Mouse (Mus musculus) neural tube, embryonic 13.5 days (tissue): ENCODE measurements around the gene Rcor1. TPM values are rescaled to one million over a fixed set of nuclear protein-coding genes. Genes with fewer than 3 reads are reported as not detected.

ENCODE experiments used
- ATAC-seq: fragments of 200-750 bp; cut with Nextera tagmentation; 2 replicates; pipeline ENCODE4 v1.8.0; 2017; ENCODE audit warnings: low read depth, mild to moderate bottlenecking, moderate TSS enrichment, moderate library complexity
- H3K27ac ChIP-seq: fragments of 300-500 bp; sonication (generic); replicated peaks from 2 replicates; pipeline ENCODE4 v1.5.1; 2015; ENCODE audit warnings: moderate library complexity, mild to moderate bottlenecking, inconsistent platforms
- H3K27me3 ChIP-seq: fragments of 300-500 bp; sonication (generic); 2 replicates; pipeline ENCODE4 v1.6.1; 2015; ENCODE audit warnings: mild to moderate bottlenecking, inconsistent platforms
- H3K36me3 ChIP-seq: fragments of 300-500 bp; sonication (generic); 2 replicates; pipeline ENCODE4 v1.6.1; 2015; ENCODE audit warnings: mild to moderate bottlenecking, inconsistent platforms
- H3K4me1 ChIP-seq: fragments of 300-500 bp; sonication (generic); replicated peaks from 2 replicates; pipeline ENCODE4 v1.6.1; 2015; ENCODE audit warnings: inconsistent platforms
- H3K4me2 ChIP-seq: fragments of 300-500 bp; sonication (generic); 2 replicates; pipeline ENCODE4 v1.6.1; 2015; ENCODE audit warnings: inconsistent platforms, mild to moderate bottlenecking, moderate library complexity
- H3K4me3 ChIP-seq: fragments of 300-500 bp; sonication (generic); 2 replicates; pipeline ENCODE4 v1.5.1; 2015; ENCODE audit warnings: mild to moderate bottlenecking, inconsistent platforms
- H3K9ac ChIP-seq: fragments of 300-500 bp; sonication (generic); 2 replicates; pipeline ENCODE4 v1.6.1; 2015; ENCODE audit warnings: moderate library complexity, mild to moderate bottlenecking, inconsistent platforms
- H3K9me3 ChIP-seq: fragments of 300-500 bp; sonication (generic); 2 replicates; pipeline ENCODE4 v1.6.1; 2016; ENCODE audit warnings: inconsistent platforms
- WGBS: fragments of 180-500 bp; shearing (Covaris S2); methylation state at CpG from one replicate; pipeline ENCODE4 v1.1.7; 2015; 5-methylcytosine and 5-hydroxymethylcytosine counted together
- polyA plus RNA-seq: library from polyadenylated mRNA; unstranded; fragments of >200 nt; fragmentation: Nextera tagmentation; extraction: Ambion mirVana; gene quantifications from 2 replicates; pipeline ENCODE4 v1.2.1, GENCODE M21; 2015

Gene Rcor1
- 5.8 and 6.8 TPM in 2 replicates for polyA plus RNA-seq

DNA sequence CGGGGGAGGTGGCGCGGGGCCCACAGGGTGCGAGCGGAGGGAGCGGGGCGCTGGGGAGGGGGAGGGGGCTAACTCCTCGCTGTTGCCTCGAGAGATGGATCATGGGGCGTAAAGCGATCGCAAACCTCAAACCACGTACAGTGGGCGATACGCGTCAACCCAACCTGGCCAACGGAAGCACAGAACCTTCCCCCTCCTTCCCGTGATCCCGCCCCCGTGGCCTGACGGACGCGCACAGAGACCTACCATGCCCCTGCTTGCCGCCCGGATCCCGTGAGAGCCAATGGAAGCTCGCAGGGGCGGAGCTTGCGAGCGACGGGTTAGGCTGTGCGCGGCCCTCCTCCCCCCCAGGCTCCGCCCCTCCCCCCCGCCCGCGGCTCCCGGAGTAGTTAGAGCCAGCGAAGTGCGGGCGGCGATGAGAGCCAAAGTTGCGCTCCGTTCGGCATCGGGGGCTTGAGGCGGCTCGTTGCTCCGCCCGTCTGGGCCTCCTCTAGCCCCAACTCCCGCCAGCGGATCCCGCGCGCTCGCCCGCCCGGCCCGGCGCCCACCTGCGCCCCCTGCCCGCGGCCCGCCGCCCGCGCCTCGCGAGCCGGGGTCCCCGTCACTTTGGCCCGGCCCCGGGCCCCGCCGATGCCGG is at the start of gene Rcor1:
Gene Rcor1, plus strand, starts transcription at position 376 of the 637 bp plus-strand sequence.
- peaks cover 11% of the 10 kb centered on the region; the same call in 1 of the 2 replicates for H3K36me3 ChIP-seq
- H3K4me2 ChIP-seq = peak within 1 kb of the TSS; percentile 88
- H3K4me1 ChIP-seq = peaks cover 25% of the 10 kb centered on the region
- H3K27me3 ChIP-seq = no peaks in the 10 kb centered on the region
- H3K9ac ChIP-seq = peak within 1 kb of the TSS; percentile 89
- H3K4me3 ChIP-seq = peak within 1 kb of the TSS; percentile 95
- WGBS = 1% methylated on average over 67 of the region's 76 CpGs
- ATAC-seq = peak; percentile 98
- H3K27ac ChIP-seq = peak within 1 kb of the TSS; percentile 99
- H3K9me3 ChIP-seq = no peaks in the 10 kb centered on the region

DNA sequence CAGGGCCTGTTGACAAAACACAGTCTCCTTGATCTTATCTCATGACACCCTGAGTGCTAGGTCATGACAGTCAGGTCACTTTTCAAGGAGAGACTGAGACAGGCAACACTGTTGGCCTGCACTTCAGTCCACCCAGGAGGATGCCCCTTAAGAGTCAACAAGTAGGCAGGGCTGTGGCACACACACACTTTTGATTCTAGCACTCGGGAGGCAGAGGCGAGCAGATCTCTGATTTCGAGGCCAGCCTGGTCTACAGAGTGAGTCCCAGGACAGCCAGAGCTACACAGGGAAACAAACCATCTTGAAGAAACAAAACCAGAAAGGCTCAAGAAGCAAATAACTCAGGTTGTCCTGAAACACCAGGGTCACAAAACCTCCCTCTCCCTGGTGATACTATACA is 49.7 kb upstream of the Rcor1 start:
- no peaks in the 10 kb centered on the region for H3K27me3 ChIP-seq
- H3K9ac ChIP-seq = no peak overlapping the region
- no peak overlapping the region for H3K4me3 ChIP-seq
- no peaks in the 10 kb centered on the region for H3K36me3 ChIP-seq
- H3K9me3 ChIP-seq = no peaks in the 10 kb centered on the region
- no peak for ATAC-seq
- 88% methylated on average over 3 of the region's 3 CpGs for whole genome bisulfite sequencing
- H3K4me1 ChIP-seq = peaks cover 11% of the 10 kb centered on the region; the same call in 1 of the 2 replicates
- H3K4me2 ChIP-seq = no peak overlapping the region
- no peak overlapping the region for H3K27ac ChIP-seq

DNA sequence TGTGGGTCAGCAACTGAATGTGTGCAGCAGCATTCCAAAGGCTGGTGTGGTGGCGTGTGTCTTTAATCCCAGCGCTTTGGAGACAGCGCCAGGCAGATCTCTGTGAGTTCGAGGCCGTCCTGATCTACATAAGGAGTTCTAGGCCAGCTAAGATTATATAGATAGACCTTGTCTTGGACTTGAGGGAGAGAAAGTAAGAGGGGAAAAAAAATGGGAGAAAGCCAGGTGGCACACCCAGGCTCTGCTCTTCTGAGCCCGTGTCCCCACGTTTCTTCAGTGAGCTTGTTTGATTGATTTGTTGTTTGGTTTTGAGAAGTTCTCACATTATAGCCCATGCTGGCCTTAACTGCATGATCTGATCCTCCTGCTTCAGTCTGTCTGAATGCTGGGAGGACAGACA is 48.7 kb upstream of the Rcor1 start:
- no peak overlapping the region for H3K4me3 ChIP-seq
- H3K27ac ChIP-seq = no peak overlapping the region
- H3K9me3 ChIP-seq = no peaks in the 10 kb centered on the region
- no peak overlapping the region for H3K9ac ChIP-seq
- H3K4me2 ChIP-seq = no peak overlapping the region
- peaks cover 11% of the 10 kb centered on the region; the same call in 1 of the 2 replicates for H3K4me1 ChIP-seq
- no peak for ATAC-seq
- H3K36me3 ChIP-seq = no peaks in the 10 kb centered on the region
- no peaks in the 10 kb centered on the region for H3K27me3 ChIP-seq
- 96% methylated on average over 7 of the region's 7 CpGs for WGBS

DNA sequence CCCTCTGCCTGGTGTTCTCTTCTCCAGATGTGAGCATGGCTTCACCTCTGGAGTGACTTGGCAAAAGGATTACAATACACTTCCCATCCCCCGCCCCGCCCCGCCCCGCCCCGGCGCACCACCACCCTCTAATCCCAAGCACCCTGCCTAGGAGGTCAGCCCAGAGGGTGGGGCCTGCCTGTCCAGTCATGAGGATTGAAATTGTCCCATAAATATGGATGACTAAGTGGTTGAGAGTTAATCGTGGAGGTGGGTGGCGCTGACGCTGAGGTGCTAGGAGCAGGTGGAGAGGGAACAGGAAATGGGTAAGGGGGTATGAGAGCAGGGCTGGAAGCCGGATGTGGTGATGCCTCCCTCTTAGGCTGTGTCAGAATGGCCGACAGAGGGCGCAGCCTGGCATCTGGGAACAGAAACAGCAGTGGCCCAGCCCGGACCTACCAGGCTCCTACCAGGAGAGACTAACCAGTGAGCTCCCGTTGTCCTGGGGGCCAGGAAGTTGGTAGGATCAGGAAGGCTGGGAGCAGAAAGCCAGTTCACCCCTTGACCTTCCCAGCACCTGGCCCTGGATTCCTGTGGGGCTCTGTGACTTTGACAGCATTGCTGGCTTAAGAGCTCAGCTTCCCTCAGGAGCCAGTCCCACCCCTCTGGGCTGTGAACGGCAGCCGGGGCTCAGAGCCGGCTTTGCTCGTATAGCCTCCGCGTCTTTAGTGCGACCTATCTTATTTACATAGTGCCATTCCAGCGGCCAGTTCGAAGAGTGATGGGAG is 47.6 kb upstream of the Rcor1 start:
- WGBS = 2% methylated on average over 23 of the region's 23 CpGs
- peak overlapping the region; percentile 61 for H3K4me2 ChIP-seq
- ATAC-seq = peak; percentile 92

DNA sequence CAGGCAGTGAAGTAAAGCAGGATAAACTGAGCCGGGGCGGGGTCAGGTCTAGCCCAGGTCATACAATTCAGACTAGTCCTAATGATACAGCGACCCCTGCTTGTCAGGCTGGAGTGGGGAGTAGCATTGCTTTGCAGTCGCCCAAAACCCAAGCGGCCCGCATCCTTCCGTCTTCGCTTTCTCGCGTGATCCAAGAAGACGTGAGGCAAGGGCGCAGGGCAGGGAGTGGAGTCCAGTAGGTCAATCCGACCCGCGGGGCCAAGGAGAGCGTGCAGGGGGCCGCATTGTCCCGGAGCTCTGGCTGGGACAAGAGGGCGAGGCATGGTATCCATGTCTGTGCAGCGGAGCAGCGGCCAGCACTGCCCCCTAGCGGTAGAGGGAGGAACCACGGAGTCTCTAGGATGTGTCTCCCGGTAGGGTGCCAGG is 47.0 kb upstream of the Rcor1 start:
- WGBS = under 1% methylated on average over 24 of the region's 24 CpGs
- Histone ChIP-seq H3K27me3 (no peaks in the 10 kb centered on the region), H3K27ac (peak overlapping the region; percentile 61), H3K4me1 (peaks cover 11% of the 10 kb centered on the region; the same call in 1 of the 2 replicates), H3K4me3 (peak overlapping the region; percentile 47), H3K4me2 (peak overlapping the region; percentile 61), H3K9ac (peak overlapping the region; percentile 69), H3K36me3 (no peaks in the 10 kb centered on the region), H3K9me3 (no peaks in the 10 kb centered on the region)
- peak; percentile 91 for ATAC-seq

More for the DNA sequence above, 47.6 kb upstream of the Rcor1 start:
- peak overlapping the region; percentile 47 for H3K4me3 ChIP-seq
- H3K27me3 ChIP-seq = no peaks in the 10 kb centered on the region
- peak overlapping the region; percentile 61 for H3K27ac ChIP-seq
- H3K4me1 ChIP-seq = peaks cover 11% of the 10 kb centered on the region; the same call in 1 of the 2 replicates
- H3K9ac ChIP-seq = peak overlapping the region; percentile 69
- no peaks in the 10 kb centered on the region for H3K36me3 ChIP-seq
- H3K9me3 ChIP-seq = no peaks in the 10 kb centered on the region

DNA sequence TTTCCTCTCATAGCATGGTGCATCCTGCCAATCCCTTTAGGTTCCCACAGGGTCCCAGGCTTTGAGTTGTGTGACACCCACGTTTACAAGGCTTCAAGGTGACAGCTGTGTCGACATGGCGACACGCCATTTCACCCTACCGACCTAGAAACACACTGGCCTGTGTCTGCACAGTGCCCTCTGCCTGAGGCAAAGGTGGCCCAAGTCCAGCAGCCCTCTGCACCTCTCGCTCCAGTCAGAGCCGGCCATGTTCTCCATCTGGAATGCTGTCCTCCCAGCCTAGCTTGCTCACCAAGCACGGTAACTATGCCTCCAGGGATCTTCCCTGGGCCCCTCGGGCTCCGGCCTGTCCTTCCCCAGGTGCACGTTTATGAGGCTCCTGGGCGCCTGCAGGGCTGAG is 46.4 kb upstream of the Rcor1 start:
- no peaks in the 10 kb centered on the region for H3K36me3 ChIP-seq
- no peaks in the 10 kb centered on the region for H3K27me3 ChIP-seq
- peak overlapping the region; percentile 47; the same call in 1 of the 2 replicates for H3K4me3 ChIP-seq
- no peak; the same call in 1 of the 2 replicates for ATAC-seq
- 81% methylated on average over 12 of the region's 12 CpGs for WGBS
- peak overlapping the region; percentile 61; the same call in 1 of the 2 replicates for H3K4me2 ChIP-seq
- peaks cover under 1% of the 10 kb centered on the region; the same call in 1 of the 2 replicates for H3K9me3 ChIP-seq
- no peak overlapping the region for H3K27ac ChIP-seq
- peaks cover 11% of the 10 kb centered on the region; the same call in 1 of the 2 replicates for H3K4me1 ChIP-seq
- no peak overlapping the region; the same call in 1 of the 2 replicates for H3K9ac ChIP-seq

DNA sequence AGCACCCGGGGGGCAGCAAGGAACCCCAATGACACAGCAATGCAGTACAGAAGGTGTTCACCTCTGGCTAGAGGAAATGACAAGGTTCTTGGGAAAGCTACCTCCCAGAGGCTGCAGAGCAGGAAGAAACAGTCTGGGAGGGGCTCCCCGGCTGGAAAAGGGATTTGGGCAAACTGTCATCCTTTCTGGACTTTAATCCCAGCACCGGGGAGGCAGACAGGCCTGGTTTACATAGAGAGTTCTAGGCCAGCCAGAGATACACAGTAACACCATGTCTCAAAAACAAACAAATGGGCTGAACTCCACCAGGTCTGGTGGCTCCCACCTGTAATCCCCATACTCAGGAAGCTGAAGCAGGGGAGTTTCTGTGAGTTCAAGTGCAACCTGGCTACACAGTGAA is 45.9 kb upstream of the Rcor1 start:
- WGBS = 91% methylated on average over 3 of the region's 3 CpGs
- peaks cover 11% of the 10 kb centered on the region; the same call in 1 of the 2 replicates for H3K4me1 ChIP-seq
- H3K27me3 ChIP-seq = no peaks in the 10 kb centered on the region
- no peaks in the 10 kb centered on the region for H3K36me3 ChIP-seq
- no peak overlapping the region for H3K27ac ChIP-seq
- no peak overlapping the region for H3K4me3 ChIP-seq
- no peak overlapping the region for H3K9ac ChIP-seq
- ATAC-seq = no peak
- H3K4me2 ChIP-seq = no peak overlapping the region
- peaks cover 5% of the 10 kb centered on the region; the same call in 1 of the 2 replicates for H3K9me3 ChIP-seq

DNA sequence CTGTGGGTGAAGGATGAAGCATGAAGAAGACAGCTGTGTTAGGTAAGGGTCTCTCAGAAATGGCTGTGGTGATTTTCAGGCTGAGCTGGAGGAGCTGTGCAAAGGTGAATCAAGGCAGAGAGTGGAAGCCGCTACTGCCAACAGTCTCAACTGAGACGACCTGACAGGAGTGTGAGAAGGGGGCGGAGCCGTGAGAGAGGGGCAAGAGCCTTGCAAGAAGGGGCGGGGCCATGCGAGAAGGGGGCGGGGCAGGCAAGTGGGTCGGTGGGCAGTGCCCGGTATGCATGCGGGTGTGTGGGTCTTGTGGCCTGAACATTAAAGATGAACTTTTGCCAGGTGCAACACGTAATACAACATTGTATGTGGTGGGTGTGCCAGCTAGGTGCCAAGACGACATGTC is 44.5 kb upstream of the Rcor1 start:
- WGBS = 31% methylated on average over 12 of the region's 12 CpGs
- Histone ChIP-seq H3K4me2 (no peak overlapping the region), H3K9ac (no peak overlapping the region), H3K36me3 (no peaks in the 10 kb centered on the region), H3K27me3 (no peaks in the 10 kb centered on the region), H3K27ac (no peak overlapping the region), H3K9me3 (peaks cover 5% of the 10 kb centered on the region; the same call in 1 of the 2 replicates), H3K4me1 (peaks cover 11% of the 10 kb centered on the region; the same call in 1 of the 2 replicates), H3K4me3 (no peak overlapping the region)
- no peak for ATAC-seq

DNA sequence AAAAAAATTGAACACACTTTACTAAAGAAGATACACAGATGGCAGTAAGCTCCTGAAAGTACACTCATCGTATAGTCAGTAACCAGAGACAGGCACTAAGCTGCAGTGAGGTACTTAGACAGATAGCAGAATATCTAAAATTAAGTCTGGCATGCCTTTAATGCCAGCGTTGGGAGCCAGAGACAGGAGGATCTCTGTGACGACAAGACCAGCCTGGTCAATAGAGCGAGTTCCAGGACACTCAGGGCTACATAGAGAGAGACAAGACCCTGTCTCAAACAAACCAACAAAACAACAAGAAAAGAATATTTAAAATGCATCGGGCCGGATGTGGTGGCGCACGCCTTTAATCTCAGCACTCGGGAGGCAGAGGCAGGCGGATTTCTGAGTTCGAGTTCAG is 41.1 kb upstream of the Rcor1 start:
- H3K4me1 ChIP-seq = no peaks in the 10 kb centered on the region
- peaks cover 5% of the 10 kb centered on the region; the same call in 1 of the 2 replicates for H3K9me3 ChIP-seq
- no peak overlapping the region for H3K4me2 ChIP-seq
- 96% methylated on average over 11 of the region's 11 CpGs for WGBS
- H3K27me3 ChIP-seq = no peaks in the 10 kb centered on the region
- no peak overlapping the region for H3K4me3 ChIP-seq
- no peak overlapping the region for H3K27ac ChIP-seq
- H3K36me3 ChIP-seq = no peaks in the 10 kb centered on the region
- no peak for ATAC-seq
- H3K9ac ChIP-seq = no peak overlapping the region

DNA sequence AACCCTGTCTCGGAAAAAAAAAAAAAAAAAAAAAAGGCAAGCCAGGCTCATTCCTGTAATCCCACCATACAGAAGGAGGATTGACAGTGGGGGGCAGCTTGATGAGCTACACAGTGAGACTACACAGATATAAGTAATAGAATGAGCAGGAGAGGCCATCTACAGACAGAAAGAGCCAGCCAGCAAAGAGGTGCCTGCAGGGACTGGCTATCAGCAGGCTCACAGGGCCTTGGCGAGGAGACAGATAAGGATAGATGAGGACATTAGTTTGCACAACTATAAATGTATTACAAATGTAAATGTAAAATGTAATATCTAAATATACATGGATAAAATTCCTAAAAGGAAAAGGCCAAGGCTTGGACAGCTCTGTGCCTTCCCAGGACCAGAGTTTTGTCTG is 39.3 kb upstream of the Rcor1 start:
- no peak overlapping the region for H3K27ac ChIP-seq
- no peak overlapping the region for H3K9ac ChIP-seq
- H3K9me3 ChIP-seq = peaks cover 5% of the 10 kb centered on the region; the same call in 1 of the 2 replicates
- no peaks in the 10 kb centered on the region for H3K36me3 ChIP-seq
- no peak overlapping the region for H3K4me2 ChIP-seq
- WGBS = 79% methylated on average over 2 of the region's 2 CpGs
- no peaks in the 10 kb centered on the region for H3K4me1 ChIP-seq
- no peaks in the 10 kb centered on the region for H3K27me3 ChIP-seq
- ATAC-seq = no peak
- no peak overlapping the region for H3K4me3 ChIP-seq

DNA sequence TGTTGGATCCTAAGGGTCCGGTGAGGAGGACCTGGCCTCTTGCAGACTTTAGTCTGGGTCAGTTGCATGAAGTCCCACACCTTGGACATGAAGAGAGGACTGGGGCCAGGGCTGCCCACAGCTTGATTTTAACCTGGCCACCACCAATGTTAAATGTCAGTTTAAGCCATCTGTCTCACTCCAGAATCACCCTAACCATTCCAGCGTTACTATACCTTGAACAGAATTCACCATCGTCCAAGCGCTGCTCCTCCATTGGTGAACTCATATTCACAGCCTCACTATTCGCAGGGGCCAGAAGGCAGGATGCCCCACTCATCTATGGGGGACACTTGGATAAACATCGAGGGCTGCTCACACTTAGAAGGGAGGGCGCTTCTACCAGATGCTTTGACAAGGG is 38.2 kb upstream of the Rcor1 start:
- H3K27me3 ChIP-seq = no peaks in the 10 kb centered on the region
- no peak overlapping the region for H3K4me3 ChIP-seq
- no peak overlapping the region for H3K9ac ChIP-seq
- 91% methylated on average over 7 of the region's 7 CpGs for WGBS
- H3K27ac ChIP-seq = no peak overlapping the region
- no peak overlapping the region for H3K4me2 ChIP-seq
- H3K36me3 ChIP-seq = no peaks in the 10 kb centered on the region
- H3K9me3 ChIP-seq = peaks cover 5% of the 10 kb centered on the region; the same call in 1 of the 2 replicates
- ATAC-seq = no peak
- H3K4me1 ChIP-seq = 0 out of 2 replicates have a peak, but pooled peaks cover 2% of the 10 kb centered on the region

DNA sequence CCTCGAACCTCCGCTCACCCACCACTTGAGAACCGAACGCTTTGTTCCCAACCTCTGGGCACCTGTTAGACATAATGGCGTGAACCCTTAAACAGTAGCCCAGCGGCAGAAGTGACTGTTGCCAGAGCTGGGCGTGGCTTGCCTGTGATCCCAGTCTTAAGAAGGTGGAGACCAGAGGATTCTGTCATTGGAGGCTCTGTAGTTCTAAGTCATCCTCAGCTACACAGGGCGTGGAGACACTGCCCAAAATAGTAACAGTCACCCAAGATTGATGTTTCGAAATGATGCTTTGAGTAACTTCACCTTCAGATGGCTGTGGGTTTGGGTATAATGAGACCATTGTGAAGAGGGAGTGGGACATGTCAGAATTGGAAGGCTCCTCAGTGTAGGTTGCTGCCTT is 35.0 kb upstream of the Rcor1 start:
- H3K27ac ChIP-seq = no peak overlapping the region
- no peak overlapping the region for H3K4me2 ChIP-seq
- no peaks in the 10 kb centered on the region for H3K9me3 ChIP-seq
- H3K9ac ChIP-seq = no peak overlapping the region
- 82% methylated on average over 9 of the region's 9 CpGs for WGBS
- no peaks in the 10 kb centered on the region for H3K27me3 ChIP-seq
- no peak overlapping the region for H3K4me3 ChIP-seq
- ATAC-seq = no peak
- H3K4me1 ChIP-seq = peaks cover 24% of the 10 kb centered on the region
- no peaks in the 10 kb centered on the region for H3K36me3 ChIP-seq
